In the genomic region with DNA sequence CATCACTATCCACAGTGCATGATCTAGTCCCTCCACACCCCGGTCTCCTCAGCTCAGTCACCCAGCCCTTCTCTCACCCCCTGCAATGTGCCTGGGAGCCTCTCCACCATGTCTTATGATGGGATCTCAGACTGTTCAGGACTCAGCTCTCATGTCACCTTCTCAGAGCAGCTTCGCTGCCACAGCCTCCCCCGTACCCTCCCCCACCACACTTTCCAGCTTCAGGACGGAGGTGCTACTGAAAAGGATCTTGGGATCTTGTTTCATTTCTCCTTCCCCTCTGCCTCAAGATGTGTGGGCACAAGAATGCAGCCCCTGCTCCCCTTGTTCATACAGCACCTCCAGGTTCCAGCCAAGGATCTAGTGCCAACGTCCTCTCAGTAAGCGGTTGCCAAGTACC, we compare ENCODE assay signal across 17 mouse cellular contexts. TPM values are rescaled to one million over a fixed set of nuclear protein-coding genes. Genes with fewer than 3 reads are reported as not detected.
"Had no signal": no experiment of that assay in that cellular context is flagged by ENCODE, and none has a peak within 500 bp of the region (broad histone marks: within the 10 kb centered on the region; RNA-seq: fewer than 3 reads in every experiment).

No protein-coding gene starts in this region.

- H3K4me2 ChIP-seq: liver, embryonic 15.5 days; lung, embryonic 15.5 days; midbrain, embryonic 11.5 days; midbrain, embryonic 13.5 days; midbrain, embryonic 15.5 days; neural tube, embryonic 12.5 days; stomach, embryonic 15.5 days had no signal

- ATAC-seq: liver, postnatal 0 days; lung, postnatal 0 days; midbrain, embryonic 13.5 days; midbrain, embryonic 15.5 days had no signal

- H3K4me3 ChIP-seq: liver, embryonic 15.5 days; lung, embryonic 15.5 days; megakaryocyte, embryonic 14.5 days; midbrain, embryonic 13.5 days; midbrain, embryonic 15.5 days; neural tube, embryonic 12.5 days; stomach, embryonic 15.5 days had no signal

- H3K9ac ChIP-seq: liver, embryonic 15.5 days; liver, postnatal 0 days; lung, embryonic 15.5 days; midbrain, embryonic 13.5 days; midbrain, embryonic 15.5 days; neural tube, embryonic 12.5 days; stomach, embryonic 15.5 days had no signal

- H3K4me1 ChIP-seq: liver, embryonic 15.5 days; lung, embryonic 15.5 days; megakaryocyte, embryonic 14.5 days; stomach, embryonic 15.5 days had no signal

- H3K36me3 ChIP-seq: liver, embryonic 15.5 days; lung, embryonic 15.5 days; midbrain, embryonic 13.5 days; midbrain, embryonic 15.5 days; neural tube, embryonic 12.5 days; stomach, embryonic 15.5 days had no signal

- H3K27ac ChIP-seq: liver, embryonic 15.5 days; lung, embryonic 15.5 days; macrophage; midbrain, embryonic 13.5 days; midbrain, embryonic 15.5 days; neural tube, embryonic 12.5 days; stomach, embryonic 15.5 days; stomach, postnatal 0 days had no signal

- H3K27me3 ChIP-seq: liver, embryonic 15.5 days; lung, embryonic 15.5 days; megakaryocyte, embryonic 14.5 days; midbrain, embryonic 13.5 days; midbrain, embryonic 15.5 days; neural tube, embryonic 12.5 days; stomach, embryonic 15.5 days had no signal

- H3K9me3 ChIP-seq: liver, embryonic 15.5 days; lung, embryonic 15.5 days; midbrain, embryonic 13.5 days; midbrain, embryonic 15.5 days; neural tube, embryonic 12.5 days; stomach, embryonic 15.5 days had no signal

- DNase-seq: liver, postnatal 0 days; lung, adult 2 months; right cerebral cortex, postnatal 25 days; thymus, adult 2 months; thymus, postnatal 25 days had no signal

RNA-seq across cellular contexts. Expression of a gene that starts 52.9 kb away (rescaled TPM):
- total RNA-seq: monocyte, adult 5-6 weeks had no signal
